Mouse (Mus musculus) heart, postnatal 0 days (tissue): ENCODE results near the gene Bcat2.

Experiments used
- CTCF ChIP-seq: IDR thresholded peaks from 2 replicates; pipeline ENCODE4 v1.5.1; 2016; ENCODE audit warnings: antibody characterized with exemption, control low read depth, low read depth
- EP300 ChIP-seq: IDR thresholded peaks from 2 replicates; pipeline ENCODE4 v1.6.1; 2016; ENCODE audit warnings: antibody characterized with exemption, low read depth

DNA sequence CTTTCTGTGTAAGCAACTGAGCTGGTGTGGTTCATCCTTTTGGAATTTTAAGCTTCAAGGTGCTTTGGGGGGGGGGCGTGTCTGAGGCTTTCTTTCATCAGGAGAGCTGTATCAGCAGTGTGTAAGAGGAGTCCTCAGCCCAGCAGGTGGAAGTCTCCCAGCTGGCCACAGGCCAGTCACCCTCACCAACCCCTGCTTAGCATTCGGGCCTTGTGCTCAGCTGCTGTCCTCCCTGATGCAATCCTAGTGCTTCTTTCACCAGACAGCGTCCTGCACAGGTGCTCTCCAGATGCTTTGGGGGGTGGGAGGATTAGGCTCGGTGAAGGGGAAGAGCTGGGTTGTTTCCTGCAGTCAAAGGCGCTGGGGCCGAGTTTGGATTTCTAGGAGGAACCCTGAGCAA is 46.3 kb downstream of the Bcat2 start:
- TF ChIP-seq EP300 (no peak), CTCF (no peak)
